Mouse (Mus musculus) c-Kit-positive CD71-negative TER-119-negative erythroid progenitor cells, embryonic 14.5 days (primary cell): ENCODE results near the gene Sipa1.
A peak's percentile ranks its signal among the peaks of the same experiment; 100 is the strongest.

Experiments used
- DNase-seq: peaks from one replicate; pipeline ENCODE4 v3.0.0-alpha.2; 2013; ENCODE audit warnings: low read depth

Sipa1 gene

GRCm38 (mm10) chr19:5686437-5686836 lies 22.9 kb upstream of the Sipa1 start:
- no peak for DNase-seq

- DNase-seq: no peak
These were observed 22.4 kb upstream of the Sipa1 start for GRCm38 (mm10) chr19:5685861-5686260.

- DNase-seq: no peak
These were observed 21.9 kb upstream of the Sipa1 start for GRCm38 (mm10) chr19:5685431-5685830.

- no peak for DNase-seq
These were observed 21.5 kb upstream of the Sipa1 start for GRCm38 (mm10) chr19:5684985-5685384.

- DNase-seq: no peak
These were observed 20.7 kb upstream of the Sipa1 start for GRCm38 (mm10) chr19:5684236-5684635.

- no peak for DNase-seq
These were observed 16.9 kb upstream of the Sipa1 start for GRCm38 (mm10) chr19:5680432-5680831.

- DNase-seq: no peak
These were observed 4.9 kb upstream of the Sipa1 start for GRCm38 (mm10) chr19:5668372-5668771.

- no peak for DNase-seq
These were observed 2.9 kb upstream of the Sipa1 start for GRCm38 (mm10) chr19:5666386-5666785.

GRCm38 (mm10) chr19:5665465-5665864 lies 2.0 kb upstream of the Sipa1 start:
- DNase-seq: no peak

- no peak for DNase-seq
These were observed 1.3 kb upstream of the Sipa1 start for GRCm38 (mm10) chr19:5664669-5665257.

GRCm38 (mm10) chr19:5662310-5662709 lies 1.2 kb downstream of the Sipa1 start:
- DNase-seq: no peak

- DNase-seq: peak; percentile 45
These were observed 2.4 kb downstream of the Sipa1 start for GRCm38 (mm10) chr19:5660942-5661751.

GRCm38 (mm10) chr19:5654720-5655298 lies 8.7 kb downstream of the Sipa1 start:
- DNase-seq: no peak

- no peak for DNase-seq
These were observed 9.4 kb downstream of the Sipa1 start for GRCm38 (mm10) chr19:5653969-5654719.

GRCm38 (mm10) chr19:5652570-5652969 lies 10.9 kb downstream of the Sipa1 start:
- DNase-seq: no peak

GRCm38 (mm10) chr19:5651502-5652274 lies 11.8 kb downstream of the Sipa1 start:
- no peak for DNase-seq

GRCm38 (mm10) chr19:5649298-5649741 lies 14.2 kb downstream of the Sipa1 start:
- no peak for DNase-seq

GRCm38 (mm10) chr19:5648401-5649297 lies 14.9 kb downstream of the Sipa1 start:
- DNase-seq: peak; percentile 74

- no peak for DNase-seq
These were observed 15.7 kb downstream of the Sipa1 start for GRCm38 (mm10) chr19:5647791-5648190.

GRCm38 (mm10) chr19:5646731-5647330 lies 16.7 kb downstream of the Sipa1 start:
- DNase-seq: no peak
